Mouse (Mus musculus): Measurements from ENCODE around the gene Bsg.

- TF ChIP-seq CTCF (IDR thresholded peaks at IDR 0.05; ENCODE audit: low read depth, low read length) (no peak), POLR2A (IDR thresholded peaks at IDR 0.05; ENCODE audit: borderline replicate concordance, low read depth, low read length) (no peak)
These were observed 19.4 kb downstream of the Bsg start for GRCm38 (mm10) chr10:79723692-79724091.

All from bone marrow macrophage, adult 2 months (primary cell).